Mouse (Mus musculus) CH12.LX (cell line): Measurements from ENCODE around the gene Tmem69. TPM values are rescaled to one million over a fixed set of nuclear protein-coding genes. Genes with fewer than 3 reads are reported as not detected.

ENCODE experiments used
- DNase-seq: peaks from one replicate; pipeline ENCODE4 v3.0.0-alpha.2; 2013; ENCODE audit errors: extremely low read depth
- H3K27ac ChIP-seq: 2 replicates; pipeline ENCODE4 v1.5.1; 2012; ENCODE audit warnings: low read depth, mild to moderate bottlenecking, control low read depth, moderate library complexity; ENCODE audit not compliant: insufficient read depth
- H3K27me3 ChIP-seq: replicated peaks from 2 replicates; pipeline ENCODE3; 2012; ENCODE audit warnings: inconsistent platforms
- H3K36me3 ChIP-seq, 2 experiments: replicated peaks in 1 of 2; 2 replicates each; pipeline versions ENCODE3 to v1.6.1; 2012; ENCODE audit warnings: inconsistent platforms in 1 of 2, low read length in 1 of 2, mild to moderate bottlenecking in 1 of 2, mixed read lengths in 1 of 2, moderate library complexity in 1 of 2; ENCODE audit not compliant: control insufficient read depth in 1 of 2, insufficient read depth in 1 of 2
- H3K4me1 ChIP-seq, 2 experiments: 2 replicates each; pipeline ENCODE4 v1.6.1; 2012; ENCODE audit warnings: inconsistent platforms in 1 of 2, moderate library complexity in 1 of 2; ENCODE audit not compliant: insufficient read depth in 2 of 2, control insufficient read depth in 1 of 2
- H3K4me2 ChIP-seq: 2 replicates; pipeline ENCODE4 v1.6.1; 2012; ENCODE audit warnings: low read depth, mild to moderate bottlenecking, control low read depth; ENCODE audit not compliant: poor library complexity, insufficient read depth, severe bottlenecking
- H3K4me3 ChIP-seq, 3 experiments: fragments of 150-350 bp in 1 of 3; sonication (generic) in 1 of 3; replicated peaks in 1 of 3; 2 replicates each; pipeline versions ENCODE3 to v1.5.1; 2011 to 2012; ENCODE audit warnings: low read depth in 2 of 3, low read length in 2 of 3, mild to moderate bottlenecking in 2 of 3, moderate library complexity in 2 of 3, control low read depth in 1 of 3, improper control_type of control experiment in 1 of 3, inconsistent platforms in 1 of 3, mixed read lengths in 1 of 3; ENCODE audit not compliant: poor library complexity in 1 of 3
- H3K79me2 ChIP-seq: replicated peaks from 2 replicates; pipeline ENCODE4 v1.6.1; 2012; ENCODE audit warnings: mild to moderate bottlenecking, moderate library complexity; ENCODE audit not compliant: control insufficient read depth, poor library complexity, insufficient read depth, severe bottlenecking; ENCODE audit errors: extremely low read depth
- H3K9ac ChIP-seq: 2 replicates; pipeline ENCODE4 v1.6.1; 2012; ENCODE audit warnings: low read depth, mild to moderate bottlenecking, control low read depth, moderate library complexity; ENCODE audit not compliant: insufficient read depth
- H3K9me3 ChIP-seq: replicated peaks from 2 replicates; pipeline ENCODE3; 2012; ENCODE audit warnings: low read length, inconsistent platforms, mixed read lengths
- BHLHE40 ChIP-seq: IDR thresholded peaks from 2 replicates; pipeline ENCODE4 v1.6.1; 2011; ENCODE audit warnings: mild to moderate bottlenecking, low read depth, low read length, improper control_type of control experiment
- CHD1 ChIP-seq: IDR thresholded peaks from 2 replicates; pipeline ENCODE4 v1.6.1; 2012; ENCODE audit warnings: low read depth, low read length, improper control_type of control experiment, inconsistent platforms
- CHD2 ChIP-seq: IDR thresholded peaks from 2 replicates; pipeline ENCODE4 v1.6.1; 2011; ENCODE audit warnings: low read length, improper control_type of control experiment
- CTCF ChIP-seq, 2 experiments: IDR thresholded peaks in 1 of 2; conservative IDR thresholded peaks in 1 of 2; 2 replicates each; pipeline ENCODE4 v1.5.1; 2011 to 2012; ENCODE audit warnings: low read depth in 2 of 2, low read length in 2 of 2, improper control_type of control experiment in 1 of 2, inconsistent platforms in 1 of 2, mild to moderate bottlenecking in 1 of 2, moderate library complexity in 1 of 2
- E2F4 ChIP-seq: IDR thresholded peaks from 2 replicates; pipeline ENCODE4 v1.6.1; 2011; ENCODE audit warnings: low read depth, low read length, improper control_type of control experiment; ENCODE audit not compliant: insufficient replicate concordance
- ELF1 ChIP-seq: IDR thresholded peaks from 2 replicates; pipeline ENCODE4 v1.6.1; 2014; ENCODE audit warnings: low read depth, mild to moderate bottlenecking, inconsistent platforms, low read length, improper control_type of control experiment
- EP300 ChIP-seq: IDR thresholded peaks from 2 replicates; pipeline ENCODE4 v1.6.1; 2011; ENCODE audit warnings: low read length, improper control_type of control experiment
- ETS1 ChIP-seq: conservative IDR thresholded peaks from 2 replicates; pipeline ENCODE4 v1.6.1; 2012; ENCODE audit warnings: low read depth, mild to moderate bottlenecking, inconsistent platforms, low read length, improper control_type of control experiment, moderate library complexity
- GABPA ChIP-seq: IDR thresholded peaks from 2 replicates; pipeline ENCODE4 v1.6.1; 2012; ENCODE audit warnings: low read depth, low read length, improper control_type of control experiment, inconsistent platforms; ENCODE audit not compliant: insufficient replicate concordance
- HCFC1 ChIP-seq: IDR thresholded peaks from 2 replicates; pipeline ENCODE4 v1.6.1; 2012; ENCODE audit warnings: low read depth, mild to moderate bottlenecking, inconsistent platforms, low read length, improper control_type of control experiment
- IRF4 ChIP-seq: IDR thresholded peaks from 2 replicates; pipeline ENCODE4 v1.6.1; 2014; ENCODE audit warnings: low read depth, mild to moderate bottlenecking, inconsistent platforms, low read length, improper control_type of control experiment
- JUN ChIP-seq: IDR thresholded peaks from 2 replicates; pipeline ENCODE4 v1.6.1; 2011; ENCODE audit warnings: low read depth, mild to moderate bottlenecking, low read length, improper control_type of control experiment, moderate library complexity; ENCODE audit not compliant: insufficient read depth
- JUND ChIP-seq: conservative IDR thresholded peaks from 2 replicates; pipeline ENCODE4 v1.6.1; 2011; ENCODE audit warnings: low read depth, low read length, improper control_type of control experiment
- KAT2A ChIP-seq: IDR thresholded peaks from 2 replicates; pipeline ENCODE4 v1.6.1; 2012; ENCODE audit warnings: low read length, improper control_type of control experiment, inconsistent platforms; ENCODE audit not compliant: insufficient replicate concordance
- MAFK ChIP-seq: IDR thresholded peaks from 2 replicates; pipeline ENCODE4 v1.6.1; 2011; ENCODE audit warnings: low read length, improper control_type of control experiment; ENCODE audit not compliant: insufficient replicate concordance
- MAX ChIP-seq: IDR thresholded peaks from 2 replicates; pipeline ENCODE4 v1.6.1; 2011; ENCODE audit warnings: low read length, improper control_type of control experiment
- MAZ ChIP-seq: IDR thresholded peaks from 2 replicates; pipeline ENCODE4 v1.6.1; 2012; ENCODE audit warnings: low read depth, mild to moderate bottlenecking, inconsistent platforms, low read length, improper control_type of control experiment, moderate library complexity
- MEF2A ChIP-seq: IDR thresholded peaks from 2 replicates; pipeline ENCODE4 v1.6.1; 2014; ENCODE audit warnings: low read depth, mild to moderate bottlenecking, inconsistent platforms, low read length, improper control_type of control experiment, borderline replicate concordance
- MXI1 ChIP-seq: IDR thresholded peaks from 2 replicates; pipeline ENCODE4 v1.6.1; 2011; ENCODE audit warnings: mild to moderate bottlenecking, low read depth, low read length, improper control_type of control experiment
- MYC ChIP-seq: IDR thresholded peaks from 2 replicates; pipeline ENCODE4 v1.6.1; 2011; ENCODE audit warnings: low read depth, mild to moderate bottlenecking, improper control_type of control experiment, low read length
- NELFE ChIP-seq: IDR thresholded peaks from 2 replicates; pipeline ENCODE4 v1.6.1; 2011; ENCODE audit warnings: low read depth, low read length, improper control_type of control experiment
- NRF1 ChIP-seq: IDR thresholded peaks from 2 replicates; pipeline ENCODE4 v1.6.1; 2014; ENCODE audit warnings: low read depth, mild to moderate bottlenecking, inconsistent platforms, low read length, improper control_type of control experiment, moderate library complexity
- PAX5 ChIP-seq: IDR thresholded peaks from 2 replicates; pipeline ENCODE4 v1.6.1; 2012; ENCODE audit warnings: low read length, inconsistent platforms, mixed read lengths
- POLR2A ChIP-seq: IDR thresholded peaks from 2 replicates; pipeline ENCODE4 v1.6.1; 2011; ENCODE audit warnings: low read depth, mild to moderate bottlenecking, improper control_type of control experiment, low read length
- POLR2AphosphoS2 ChIP-seq: IDR thresholded peaks from 2 replicates; pipeline ENCODE4 v1.6.1; 2011; ENCODE audit warnings: low read depth, low read length, improper control_type of control experiment
- RAD21 ChIP-seq: IDR thresholded peaks from 2 replicates; pipeline ENCODE4 v1.6.1; 2011; ENCODE audit warnings: low read depth, mild to moderate bottlenecking, low read length, improper control_type of control experiment, moderate library complexity
- RCOR1 ChIP-seq: conservative IDR thresholded peaks from 2 replicates; pipeline ENCODE4 v1.6.1; 2012; ENCODE audit warnings: low read depth, mild to moderate bottlenecking, inconsistent platforms, low read length, improper control_type of control experiment
- SIN3A ChIP-seq: IDR thresholded peaks from 2 replicates; pipeline ENCODE4 v1.6.1; 2012; ENCODE audit warnings: low read length, improper control_type of control experiment, inconsistent platforms
- SMC3 ChIP-seq: IDR thresholded peaks from 2 replicates; pipeline ENCODE4 v1.6.1; 2011; ENCODE audit warnings: low read depth, low read length, improper control_type of control experiment
- TBP ChIP-seq: conservative IDR thresholded peaks from 2 replicates; pipeline ENCODE4 v1.6.1; 2011; ENCODE audit warnings: low read depth, low read length, improper control_type of control experiment
- TCF12 ChIP-seq: IDR thresholded peaks from 2 replicates; pipeline ENCODE4 v1.6.1; 2014; ENCODE audit warnings: low read depth, mild to moderate bottlenecking, inconsistent platforms, low read length, improper control_type of control experiment
- UBTF ChIP-seq: IDR thresholded peaks from 2 replicates; pipeline ENCODE4 v1.6.1; 2012; ENCODE audit warnings: low read depth, mild to moderate bottlenecking, inconsistent platforms, low read length, improper control_type of control experiment, moderate library complexity
- USF2 ChIP-seq: conservative IDR thresholded peaks from 2 replicates; pipeline ENCODE4 v1.6.1; 2011; ENCODE audit warnings: low read depth, low read length, improper control_type of control experiment
- ZC3H11A ChIP-seq: IDR thresholded peaks from 2 replicates; pipeline ENCODE4 v1.6.1; 2012; ENCODE audit warnings: low read depth, mild to moderate bottlenecking, inconsistent platforms, low read length, improper control_type of control experiment
- ZKSCAN1 ChIP-seq: IDR thresholded peaks from 2 replicates; pipeline ENCODE4 v1.6.1; 2012; ENCODE audit warnings: low read depth, inconsistent platforms, low read length, improper control_type of control experiment, borderline replicate concordance
- ZMIZ1 ChIP-seq: IDR thresholded peaks from 2 replicates; pipeline ENCODE4 v1.6.1; 2012; ENCODE audit warnings: low read depth, mild to moderate bottlenecking, inconsistent platforms, low read length, improper control_type of control experiment
- ZNF384 ChIP-seq: IDR thresholded peaks from 2 replicates; pipeline ENCODE4 v1.6.1; 2012; ENCODE audit warnings: low read depth, low read length, improper control_type of control experiment, inconsistent platforms
- dilution Hi-C: fragments of 300-500 bp; cut with MboI; formaldehyde crosslinking; loops from 2 replicates; pipeline ENCODE4 v1.14.3; 2020; ENCODE audit warnings: low sequenced_read_pairs; ENCODE audit not compliant: extremely low pct_unique_long_range_greater_than_20kb, extremely low pct_ligation_motif_present
- in situ Hi-C: fragments of 300-500 bp; cut with MboI; formaldehyde crosslinking; loops from 3 replicates; pipeline ENCODE4 v1.14.3; 2019; ENCODE audit warnings: low sequenced_read_pairs, low pct_ligation_motif_present, low pct_unique_long_range_greater_than_20kb, mixed read lengths
- polyA plus RNA-seq: library from polyadenylated mRNA; unstranded; fragments of >175 nt; gene quantifications from 2 replicates; pipeline ENCODE4 v1.2.1, GENCODE M21; 2012; ENCODE audit warnings: low read depth; ENCODE audit not compliant: insufficient read length
- total RNA-seq, 2 experiments: library from RNA; depleted of rRNA; stranded (reverse); fragments of 300-350 nt in 1 of 2; fragments of >200 nt in 1 of 2; gene quantifications; 2 replicates each; pipeline ENCODE4 v1.2.3; 2012 to 2014

The Tmem69 gene
- total RNA-seq (2012; rRNA removed) = 5.3 and 8.1 TPM in 2 replicates
- total RNA-seq (2014; rRNA removed) = 28.6 and 29.2 TPM in 2 replicates
- polyA plus RNA-seq = 21.6 and 22.3 TPM in 2 replicates

GRCm38 (mm10) chr4:116555413-116556300 is at the start of gene Tmem69:
Gene Tmem69, minus strand, starts transcription at chr4:116555936.
- peak; percentile 87 for DNase-seq
- in situ Hi-C loops = no loop called here
- H3K79me2 ChIP-seq = peaks cover 29% of the 10 kb centered on the region
- H3K9ac ChIP-seq = peak within 1 kb of the TSS; percentile 90
- H3K4me1 ChIP-seq = peaks cover 0 to 12% of the 10 kb centered on the region in 2 experiments; a peak in 1 of 4 replicates
- H3K27me3 ChIP-seq = no peaks in the 10 kb centered on the region
- H3K4me3 ChIP-seq = peak within 1 kb of the TSS; percentile 68 to 99 (median 93)
- no peaks in the 10 kb centered on the region for H3K9me3 ChIP-seq
- dilution Hi-C loops = no loop called here
- peak within 1 kb of the TSS; percentile 93 for H3K4me2 ChIP-seq
- peaks cover 16 to 34% of the 10 kb centered on the region in 2 experiments for H3K36me3 ChIP-seq
- peak within 1 kb of the TSS; percentile 81 for H3K27ac ChIP-seq
- no peak for TF ChIP-seq PAX5
- TF ChIP-seq CHD2 = peak; percentile 50; the same call in 1 of the 2 replicates
- no peak; the same call in 1 of the 2 replicates for TF ChIP-seq POLR2AphosphoS2
- peak; percentile 43; the same call in 1 of the 2 replicates for TF ChIP-seq NRF1
- TF ChIP-seq CHD1 = peak; percentile 13; the same call in 1 of the 2 replicates
- peak; percentile 57; the same call in 1 of the 2 replicates for TF ChIP-seq MAX
- no peak for TF ChIP-seq RAD21
- no peak; the same call in 1 of the 2 replicates for TF ChIP-seq GABPA
- no peak for TF ChIP-seq ZC3H11A
- TF ChIP-seq TBP = peak; percentile 83
- TF ChIP-seq IRF4 = peak; percentile 73
- TF ChIP-seq ZKSCAN1 = no peak
- peak; percentile 86; the same call in 1 of the 2 replicates for TF ChIP-seq KAT2A
- TF ChIP-seq ETS1 = no peak; the same call in 1 of the 2 replicates
- TF ChIP-seq ZMIZ1 = no peak
- TF ChIP-seq USF2 = no peak
- TF ChIP-seq SIN3A = peak; percentile 97
- TF ChIP-seq EP300 = no peak
- no peak for TF ChIP-seq UBTF
- TF ChIP-seq NELFE = peak; percentile 70; the same call in 1 of the 2 replicates
- peak; percentile 82 for TF ChIP-seq POLR2A
- peak; percentile 90 for TF ChIP-seq MXI1
- peak; percentile 75 for TF ChIP-seq TCF12
- TF ChIP-seq MYC = peak; percentile 81; the same call in 1 of the 2 replicates
- no peak for TF ChIP-seq MAFK
- TF ChIP-seq MAZ = peak; percentile 99
- TF ChIP-seq CTCF (conservative IDR thresholded peaks at IDR 0.05 in 1 of 2, IDR thresholded peaks at IDR 0.05 in 1 of 2; ENCODE audit: low read depth in 2 of 2, low read length in 2 of 2) = no peak
- peak; percentile 27; the same call in 1 of the 2 replicates for TF ChIP-seq BHLHE40
- peak; percentile 93 for TF ChIP-seq ELF1
- peak; percentile 77; the same call in 1 of the 2 replicates for TF ChIP-seq E2F4
- no peak for TF ChIP-seq RCOR1
- TF ChIP-seq MEF2A = peak; percentile 65; the same call in 1 of the 2 replicates
- no peak for TF ChIP-seq JUN
- peak; percentile 26; the same call in 1 of the 2 replicates for TF ChIP-seq ZNF384
- peak; percentile 92 for TF ChIP-seq HCFC1
- no peak for TF ChIP-seq SMC3
- peak; percentile 21; the same call in 1 of the 2 replicates for TF ChIP-seq JUND
